Mouse (Mus musculus): ENCODE results near the gene Gm49318.

- TF ChIP-seq CTCF (IDR thresholded peaks at IDR 0.05; ENCODE audit: extremely low read depth, insufficient read depth, low read length) (no peak), POLR2A (IDR thresholded peaks at IDR 0.05; ENCODE audit: extremely low read depth, insufficient read depth, low read length) (no peak)
These were observed 35.6 kb downstream of the Gm49318 start for GRCm38 (mm10) chr9:22035300-22036044.

Measured in cortical plate, adult 2 months (tissue).